Mouse (Mus musculus): Measurements from ENCODE around the gene Ap1b1.

Ap1b1 gene

DNA sequence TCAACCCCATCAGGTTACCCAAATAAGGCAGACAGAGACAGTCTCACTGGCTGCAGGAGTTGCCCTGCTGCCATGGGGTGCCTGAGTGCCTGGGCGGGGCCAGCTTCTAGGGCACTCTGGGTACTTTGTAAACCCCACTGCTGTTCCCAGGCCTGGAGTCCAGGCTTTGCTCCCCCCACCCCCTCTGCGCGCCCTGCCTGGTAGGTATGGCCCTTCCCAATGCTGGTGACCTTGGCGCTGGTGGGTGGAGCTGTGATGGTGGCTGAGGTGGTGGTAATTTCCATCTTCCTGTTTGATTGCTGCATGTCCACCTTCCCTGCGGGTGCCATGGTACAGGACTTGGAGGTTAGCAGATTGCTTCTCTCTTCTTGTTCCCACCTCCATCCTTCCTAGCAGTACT is 54.0 kb downstream of the Ap1b1 start:
- no peak for DNase-seq

DNA sequence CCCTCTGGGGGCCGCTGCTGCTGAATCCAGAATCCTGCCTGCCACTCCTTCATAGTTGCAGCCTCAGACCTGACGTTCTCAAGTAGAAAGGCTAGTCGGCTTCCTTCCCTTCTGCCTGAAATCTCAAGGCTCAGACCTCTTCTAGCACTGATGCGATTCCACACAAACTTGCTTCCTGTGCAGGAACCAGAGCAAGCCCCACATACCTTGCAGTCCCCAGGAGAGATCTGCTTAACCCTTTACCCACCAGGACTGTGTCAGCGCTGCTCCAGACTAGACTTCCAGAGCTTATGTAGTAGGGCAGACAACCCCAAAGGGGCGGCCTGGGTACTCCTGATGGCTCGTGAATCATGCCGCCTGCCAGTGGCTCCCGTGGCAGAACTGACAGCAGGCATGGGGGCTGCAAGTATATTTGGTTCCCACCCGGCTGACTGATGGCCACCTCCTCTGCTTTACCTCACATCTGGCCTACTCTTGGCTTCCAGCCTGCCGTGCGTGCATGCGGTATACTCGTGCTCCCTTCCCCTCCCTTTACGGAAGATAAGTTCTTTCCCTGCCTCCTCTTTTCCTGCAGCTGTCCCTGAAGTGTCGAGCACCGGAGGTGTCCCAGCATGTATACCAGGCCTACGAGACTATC is 54.6 kb downstream of the Ap1b1 start:
- DNase-seq: no peak

DNA sequence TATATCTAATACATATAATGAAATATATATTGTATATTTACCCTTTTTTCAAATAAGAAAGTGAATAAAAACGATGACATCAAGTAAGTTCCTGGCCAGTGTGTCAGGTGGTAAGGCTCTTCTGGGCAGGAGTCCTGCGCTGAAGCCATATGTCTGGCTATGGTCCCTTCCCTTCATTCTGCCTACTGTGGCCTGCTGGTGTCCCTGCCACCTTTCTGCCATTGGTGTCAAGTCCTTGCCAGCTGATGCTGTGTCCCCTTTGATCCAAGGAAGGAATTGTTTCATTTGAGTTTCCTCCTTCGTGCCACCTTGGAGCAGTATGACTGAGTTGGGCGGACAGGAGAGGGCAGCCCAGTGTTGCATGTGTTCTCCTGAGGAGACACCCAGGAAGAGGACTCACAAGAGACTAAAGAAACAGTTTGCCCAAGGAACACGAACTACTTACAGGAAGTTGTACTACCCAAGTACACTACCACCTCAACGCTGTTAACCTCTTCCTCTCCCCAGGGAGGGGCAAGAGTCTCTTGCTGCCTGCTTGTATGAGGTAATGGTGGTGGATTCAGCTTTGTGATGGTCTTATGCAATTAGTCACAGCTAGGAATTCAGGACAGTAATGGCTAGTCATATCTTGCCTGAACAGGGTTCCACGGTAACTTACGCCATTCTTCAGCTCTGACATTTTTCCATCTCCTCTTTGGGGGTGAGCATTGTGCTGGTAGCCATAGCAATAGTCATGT is 56.2 kb downstream of the Ap1b1 start:
- peak; percentile 62 for DNase-seq

DNA sequence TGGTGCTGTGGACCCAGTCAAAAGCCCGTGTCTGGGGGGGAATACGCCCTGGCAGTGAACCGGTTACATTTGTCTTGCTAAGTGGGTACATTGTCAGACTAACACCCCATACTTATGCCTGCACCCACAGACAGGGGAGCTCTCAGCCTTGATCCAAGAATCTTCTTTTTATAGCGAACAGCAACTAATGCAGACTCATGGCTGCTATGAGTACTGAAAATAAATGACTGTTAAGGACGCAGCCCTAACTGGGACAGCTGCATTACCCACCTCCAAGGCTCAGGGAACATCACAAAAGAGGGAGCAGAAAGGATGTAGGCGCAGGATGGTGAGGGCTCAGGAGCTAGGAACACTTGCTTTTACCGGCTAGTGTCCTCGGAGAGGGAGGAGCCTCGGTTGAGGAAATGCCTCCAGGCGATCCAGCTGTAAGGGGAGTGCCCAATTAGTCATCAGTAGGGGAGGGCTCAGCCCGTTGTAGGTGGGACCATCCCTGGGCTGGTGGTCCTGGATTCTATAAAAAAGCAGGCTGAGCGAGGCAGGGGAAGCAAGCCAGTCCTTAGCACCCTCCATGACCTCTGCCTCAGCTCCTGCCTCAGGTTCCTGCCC is 59.8 kb downstream of the Ap1b1 start:
- DNase-seq: no peak

DNA sequence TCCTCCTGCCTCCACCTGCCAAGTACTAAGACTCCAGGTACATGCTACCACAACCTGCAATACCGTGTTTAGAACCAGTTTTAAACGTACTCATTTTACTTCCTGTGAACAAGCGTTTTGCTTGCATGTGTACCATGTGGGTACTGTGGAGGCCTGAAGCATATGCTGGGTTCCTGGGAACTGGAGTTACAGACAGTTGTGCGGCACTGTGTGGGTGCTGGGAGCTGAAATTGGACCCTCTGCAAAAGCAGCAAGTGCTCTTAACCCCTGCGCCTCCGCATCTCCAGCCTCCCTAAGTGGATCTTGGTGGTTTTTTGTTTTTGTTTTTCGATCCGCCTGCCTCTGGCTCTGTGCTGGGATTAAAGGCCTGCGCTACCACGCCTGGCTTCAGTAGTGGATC is 65.0 kb downstream of the Ap1b1 start:
- DNase-seq: no peak

DNA sequence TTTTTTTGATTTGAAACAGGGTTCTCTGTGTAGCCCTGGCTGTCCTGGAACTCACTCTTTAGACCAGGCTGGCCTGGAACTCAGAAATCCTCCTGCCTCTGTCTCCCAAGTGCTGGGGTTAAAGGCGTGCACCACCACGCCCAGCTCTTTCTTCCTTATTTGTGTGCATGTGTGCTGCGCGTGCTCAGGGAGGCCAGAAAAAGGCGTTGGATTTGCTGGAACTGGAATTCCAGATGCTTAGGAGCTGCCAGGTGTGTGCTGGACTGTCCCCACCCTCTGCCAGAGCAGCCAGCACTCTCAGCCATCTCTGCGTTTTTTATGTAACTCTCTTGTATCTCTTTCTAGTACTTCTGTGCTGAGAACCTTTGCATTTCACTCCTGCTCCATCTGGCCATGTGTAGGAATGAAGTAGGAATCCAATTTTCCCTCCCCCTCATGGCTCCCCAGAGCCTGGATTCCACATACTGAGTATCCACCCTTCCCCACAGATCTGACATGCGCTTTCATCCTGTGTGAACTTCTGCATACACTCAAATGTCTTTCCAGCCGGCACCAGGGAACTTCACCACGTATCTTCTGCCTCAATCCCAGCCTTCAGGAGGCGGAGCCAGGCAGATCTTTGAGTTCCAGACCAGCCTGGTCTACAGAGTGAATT is 65.7 kb downstream of the Ap1b1 start:
- DNase-seq: no peak

DNA sequence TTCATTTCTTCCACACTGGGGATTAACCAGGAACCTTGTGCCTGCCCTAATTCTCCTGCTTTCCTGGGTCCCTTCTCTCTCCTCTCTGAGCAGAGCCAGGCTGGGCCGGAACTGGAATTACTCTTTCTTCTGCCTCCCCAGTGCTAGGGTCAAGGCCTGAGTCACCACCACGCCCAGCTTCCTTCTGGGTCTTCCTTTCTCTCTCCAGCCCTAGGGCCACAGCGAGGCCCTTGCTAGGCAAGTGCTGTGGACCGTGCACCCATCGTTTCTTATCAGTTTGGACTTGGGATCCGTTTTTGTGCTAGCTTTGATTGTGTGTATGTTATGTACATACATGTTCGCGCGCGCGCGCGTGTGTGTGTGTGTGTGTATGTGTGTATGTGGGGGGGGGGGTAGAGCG is 67.5 kb downstream of the Ap1b1 start:
- DNase-seq: no peak

DNA sequence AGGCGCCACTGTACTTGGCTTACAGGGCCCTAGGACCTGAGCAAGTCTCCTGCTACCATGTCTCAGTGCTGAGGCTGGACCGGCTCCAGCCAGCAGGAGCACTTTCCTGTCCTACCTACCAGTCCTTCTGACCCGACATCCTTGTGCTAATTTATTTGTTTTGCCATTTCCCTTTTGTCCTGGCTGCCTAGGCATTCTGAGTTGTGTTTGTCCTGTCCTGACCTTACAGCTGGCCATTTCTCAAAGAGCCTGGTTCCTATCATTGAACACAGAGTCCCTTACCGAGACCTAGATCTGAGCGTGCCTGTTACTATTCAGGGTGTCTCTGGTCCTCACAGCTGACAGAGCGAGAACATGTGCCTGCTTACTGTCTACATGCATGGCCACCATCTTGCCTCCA is 68.2 kb downstream of the Ap1b1 start:
- no peak for DNase-seq

DNA sequence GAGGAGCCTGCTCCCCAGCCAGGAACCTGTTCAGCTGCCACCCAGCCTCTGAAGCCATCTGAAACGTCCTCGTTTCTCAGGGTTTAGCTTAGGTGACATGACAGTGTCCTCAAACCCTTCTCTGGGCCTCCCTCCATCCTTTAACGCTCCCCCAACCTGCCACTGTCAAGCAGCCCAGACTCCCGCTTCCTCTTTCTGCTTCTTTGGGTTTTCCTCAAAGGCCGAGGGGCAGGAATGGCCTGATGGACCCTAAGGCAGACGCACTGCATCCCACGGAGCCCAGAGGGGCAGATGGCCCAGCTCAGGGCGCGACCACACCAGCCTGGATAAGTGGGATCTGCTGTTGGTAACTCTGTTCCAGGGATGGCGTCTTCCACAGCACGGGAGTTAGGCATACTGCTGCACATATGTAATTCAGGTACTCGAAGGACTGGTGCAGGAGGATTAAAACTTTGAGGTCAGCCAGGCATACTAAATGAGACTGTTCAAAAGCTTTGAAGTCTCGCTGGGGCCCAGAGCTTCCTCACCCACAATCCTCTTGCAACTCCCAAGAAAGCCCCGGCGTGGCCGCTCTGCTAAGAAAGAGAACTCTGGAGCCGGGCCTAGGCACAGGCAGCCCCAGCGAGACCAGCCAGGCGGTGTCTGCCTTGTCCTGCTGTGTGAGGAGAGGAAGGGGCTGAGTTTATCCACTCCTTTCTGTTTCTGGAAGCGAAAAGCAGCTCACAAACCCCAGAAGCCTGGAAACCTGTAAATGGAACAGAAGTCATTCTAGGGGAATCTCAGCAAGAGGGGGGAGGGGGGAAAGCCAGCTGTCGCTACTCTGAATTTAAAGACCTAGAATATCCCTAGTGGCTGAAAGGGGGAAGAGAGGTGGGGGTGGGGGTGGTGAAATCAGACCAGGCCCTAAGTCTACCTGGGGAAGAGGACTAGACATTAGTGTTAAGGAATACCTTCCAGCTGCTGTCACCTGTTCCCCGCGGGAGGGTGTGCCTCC is 69.6 kb downstream of the Ap1b1 start:
- DNase-seq: no peak

DNA sequence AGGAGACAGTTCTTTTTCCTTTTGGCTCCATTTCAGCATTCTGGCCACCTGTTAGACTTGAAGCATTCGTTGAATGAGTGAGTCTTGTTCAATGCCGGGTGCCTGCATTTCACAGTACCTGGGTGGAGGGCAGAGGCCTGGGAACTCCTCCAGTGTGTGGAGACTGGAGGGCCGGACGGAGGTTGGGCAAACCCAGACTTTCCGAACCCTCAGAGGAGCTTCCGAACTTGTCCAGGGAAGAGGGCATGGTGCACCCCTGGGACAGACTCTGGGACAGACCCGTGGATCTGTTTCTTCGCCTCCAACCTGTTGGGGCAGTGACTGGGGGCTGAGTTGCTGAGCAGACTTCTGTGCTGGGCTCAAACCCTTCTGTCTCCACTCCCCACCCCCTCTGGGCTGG is 70.4 kb downstream of the Ap1b1 start:
- DNase-seq: no peak

DNA sequence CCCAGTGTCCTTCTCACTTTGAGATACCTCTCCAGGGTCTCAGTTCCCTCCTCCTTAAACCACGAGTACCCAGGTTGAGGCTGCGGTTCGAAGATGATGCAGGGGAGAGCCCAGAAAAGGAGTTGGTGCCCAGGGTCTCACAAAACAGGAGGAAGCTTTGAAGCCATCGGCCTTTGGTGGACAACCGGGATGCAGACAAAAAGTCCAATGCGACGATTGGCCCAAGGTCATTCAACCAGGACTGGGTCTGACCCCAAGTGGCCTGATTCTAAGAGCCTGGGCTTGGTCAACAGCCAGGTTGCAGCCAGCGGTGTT is 70.9 kb downstream of the Ap1b1 start:
- DNase-seq: no peak

DNA sequence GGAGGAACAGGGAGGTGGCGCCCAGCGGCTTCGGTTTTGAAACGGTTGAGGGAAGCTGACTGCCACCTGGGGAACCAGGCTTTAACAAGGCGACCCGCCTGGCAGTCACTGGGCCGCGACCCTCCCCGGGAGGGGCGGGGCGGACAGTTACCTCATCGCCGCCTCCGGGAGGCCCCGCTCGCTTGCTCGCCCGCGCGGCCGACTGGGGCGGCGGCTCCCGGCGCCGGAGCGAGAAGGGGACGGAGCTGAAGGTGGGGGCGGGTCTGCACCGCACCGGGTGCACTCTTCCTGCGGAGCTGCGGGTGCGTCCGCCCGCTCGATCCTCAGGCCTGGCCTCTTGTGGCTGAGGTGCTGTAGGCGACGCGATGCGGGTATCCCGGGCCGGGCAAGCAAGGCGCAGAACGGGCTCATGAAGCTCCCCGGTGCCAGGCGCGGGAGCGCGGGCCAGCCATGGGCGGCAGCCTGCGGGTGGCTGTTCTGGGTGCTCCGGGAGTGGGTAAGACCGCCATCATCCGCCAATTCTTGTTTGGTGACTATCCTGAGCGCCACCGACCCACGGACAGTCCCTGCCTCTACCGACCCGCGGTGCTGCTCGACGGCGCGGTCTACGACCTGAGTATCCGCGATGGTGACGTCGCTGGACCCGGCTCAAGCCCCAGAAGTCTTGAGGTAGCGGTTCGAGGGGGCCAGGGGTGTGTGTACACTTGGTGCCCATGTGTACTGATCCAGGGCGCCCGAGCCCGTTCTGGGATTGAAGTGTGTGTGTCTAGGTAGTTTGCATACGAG is 71.4 kb downstream of the Ap1b1 start, which contains the start of gene Rasl10a:
Gene Rasl10a, plus strand, starts transcription at position 273 of the 786 bp plus-strand sequence.
- no peak for DNase-seq

DNA sequence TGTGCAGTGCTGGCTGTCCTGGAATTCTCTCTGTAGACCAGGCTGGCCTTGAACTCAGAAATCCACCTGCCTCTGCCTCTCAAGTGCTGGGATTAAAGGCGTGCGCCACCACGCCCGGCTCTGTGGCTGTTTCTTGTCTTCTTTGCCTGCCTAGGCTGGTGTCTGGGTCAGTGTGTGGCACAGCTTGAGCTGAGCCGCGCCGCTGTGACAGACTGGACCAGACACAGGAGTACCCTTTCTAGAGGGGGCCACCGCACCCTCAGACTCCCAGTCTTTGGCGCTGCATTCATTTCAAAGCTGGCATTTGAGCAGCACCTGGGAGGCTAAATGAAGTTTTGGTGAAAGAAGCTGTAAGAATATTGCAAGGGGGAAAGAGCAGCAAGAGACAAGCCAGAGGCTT is 72.2 kb downstream of the Ap1b1 start:
- no peak for DNase-seq

DNA sequence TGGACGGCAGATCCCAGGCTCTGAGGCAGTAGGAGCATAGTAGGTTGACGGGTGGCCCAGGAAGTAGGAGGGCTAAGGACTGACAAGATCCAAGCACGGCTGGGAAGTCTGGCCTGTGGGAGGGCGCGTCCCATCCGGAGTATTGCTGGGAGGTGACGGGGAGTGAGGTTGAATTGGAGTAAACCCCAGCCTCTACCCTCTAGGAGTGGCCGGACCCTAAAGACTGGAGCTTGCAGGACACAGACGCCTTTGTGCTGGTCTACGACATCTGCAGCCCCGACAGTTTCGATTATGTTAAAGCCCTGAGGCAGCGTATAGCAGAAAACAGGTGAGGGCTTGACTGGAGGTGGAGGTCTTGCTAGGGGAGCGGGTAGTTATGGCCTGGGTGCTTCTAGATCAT is 72.6 kb downstream of the Ap1b1 start:
- DNase-seq: no peak

DNA sequence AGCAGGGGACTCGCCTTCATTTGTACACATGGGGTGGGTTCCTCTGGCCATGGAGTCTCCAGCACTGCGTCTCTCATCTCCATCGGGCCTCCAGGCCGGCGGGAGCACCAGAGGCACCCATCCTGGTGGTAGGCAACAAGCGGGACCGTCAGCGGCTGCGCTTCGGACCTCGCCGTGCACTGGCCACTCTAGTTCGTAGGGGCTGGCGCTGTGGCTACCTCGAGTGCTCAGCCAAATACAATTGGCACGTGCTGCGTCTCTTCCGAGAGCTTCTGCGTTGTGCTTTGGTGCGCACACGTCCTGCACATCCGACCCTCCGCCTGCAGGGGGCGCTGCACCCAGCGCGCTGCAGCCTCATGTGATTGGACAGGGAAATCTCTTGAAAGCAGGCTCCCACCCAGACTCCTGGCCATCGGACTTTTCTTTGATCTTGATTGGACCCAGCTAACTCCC is 73.1 kb downstream of the Ap1b1 start:
- DNase-seq: no peak

DNA sequence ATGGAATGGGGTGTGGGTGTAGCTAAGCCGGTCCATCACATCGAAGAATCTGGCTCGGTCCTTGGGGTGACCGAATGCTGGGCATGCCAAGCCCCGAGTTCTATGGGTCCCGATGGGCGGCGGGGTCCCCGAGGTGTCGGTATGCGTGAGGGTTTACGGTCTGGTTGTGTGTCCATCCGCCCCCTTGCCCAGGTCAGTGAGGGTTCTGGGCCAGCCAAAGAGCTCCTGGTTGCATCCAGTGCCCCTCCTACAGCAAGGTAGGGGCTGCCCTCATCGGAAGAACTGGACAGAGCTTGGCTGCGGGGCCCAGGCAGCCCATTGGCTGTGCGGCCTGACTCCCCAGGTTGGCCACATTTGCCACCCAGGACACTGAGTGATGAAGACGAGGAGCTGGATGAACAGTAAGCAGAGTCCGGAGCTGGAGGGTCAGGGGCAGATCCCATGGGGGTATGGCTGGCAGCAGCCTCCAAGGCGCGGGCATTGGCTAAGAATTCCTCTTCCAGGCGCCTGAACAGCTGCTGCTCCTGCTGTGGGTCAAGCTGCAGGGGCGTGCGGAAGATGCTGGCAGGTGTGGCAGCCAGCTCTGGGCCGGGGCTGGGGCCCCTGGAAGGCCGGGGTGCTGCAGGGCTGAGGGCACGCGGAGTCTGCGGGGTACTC is 74.3 kb downstream of the Ap1b1 start:
- DNase-seq: no peak

DNA sequence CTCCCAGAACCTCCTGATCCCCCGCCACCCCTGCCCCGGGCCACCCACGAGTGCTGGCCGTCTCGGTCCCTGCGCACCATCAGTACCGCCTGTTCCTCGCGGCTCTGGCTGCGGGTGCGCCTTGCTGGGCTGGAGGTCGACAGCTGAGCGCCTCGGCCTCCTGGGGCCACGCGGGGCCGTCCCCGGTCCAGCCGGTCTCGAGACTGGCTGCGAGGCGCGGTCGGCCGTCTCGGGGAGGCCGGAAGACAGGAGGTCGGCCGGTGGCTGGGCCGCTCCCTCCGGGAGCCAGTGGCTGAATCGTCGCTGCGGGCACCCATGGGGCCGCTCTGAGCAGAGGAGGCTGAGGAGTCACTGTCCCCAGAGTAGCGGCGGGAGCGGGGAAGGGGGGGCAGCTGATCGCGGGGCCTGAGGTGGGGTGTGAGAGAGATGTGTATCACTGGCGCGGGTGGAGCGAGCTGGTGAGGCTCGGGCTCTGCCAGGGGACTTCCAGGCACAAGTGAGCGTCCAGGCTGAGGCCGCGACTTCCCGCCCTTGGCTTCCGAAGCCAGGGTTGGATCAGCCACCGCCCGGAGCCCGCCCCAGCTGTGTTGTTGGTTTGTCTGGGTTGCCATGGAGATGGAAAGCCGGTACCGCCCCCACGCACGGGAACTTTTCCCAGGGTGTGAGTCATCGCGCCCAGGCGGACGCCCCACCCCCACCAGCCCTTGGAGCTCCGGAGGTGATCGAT is 75.0 kb downstream of the Ap1b1 start:
- peak; percentile 75 for DNase-seq

DNA sequence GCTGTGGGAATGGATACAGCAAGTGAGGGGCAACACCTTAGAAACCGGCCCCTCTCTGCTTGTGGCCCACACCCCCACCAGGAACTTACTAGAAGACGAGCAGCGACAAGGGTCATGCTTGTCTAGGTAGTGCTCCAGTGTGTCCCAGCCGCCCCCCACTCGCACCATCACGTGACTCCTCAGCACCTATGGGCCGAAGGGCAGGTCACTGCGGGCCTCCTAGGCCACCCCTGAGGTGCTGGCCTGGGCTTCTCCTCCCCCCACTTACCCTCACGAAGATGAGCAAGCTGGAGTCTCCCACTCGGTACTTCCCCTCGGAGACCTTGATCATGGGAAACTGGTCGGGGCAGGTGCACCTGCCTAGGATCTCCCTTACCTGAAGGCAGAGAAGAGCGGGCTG is 75.7 kb downstream of the Ap1b1 start:
- DNase-seq: no peak

DNA sequence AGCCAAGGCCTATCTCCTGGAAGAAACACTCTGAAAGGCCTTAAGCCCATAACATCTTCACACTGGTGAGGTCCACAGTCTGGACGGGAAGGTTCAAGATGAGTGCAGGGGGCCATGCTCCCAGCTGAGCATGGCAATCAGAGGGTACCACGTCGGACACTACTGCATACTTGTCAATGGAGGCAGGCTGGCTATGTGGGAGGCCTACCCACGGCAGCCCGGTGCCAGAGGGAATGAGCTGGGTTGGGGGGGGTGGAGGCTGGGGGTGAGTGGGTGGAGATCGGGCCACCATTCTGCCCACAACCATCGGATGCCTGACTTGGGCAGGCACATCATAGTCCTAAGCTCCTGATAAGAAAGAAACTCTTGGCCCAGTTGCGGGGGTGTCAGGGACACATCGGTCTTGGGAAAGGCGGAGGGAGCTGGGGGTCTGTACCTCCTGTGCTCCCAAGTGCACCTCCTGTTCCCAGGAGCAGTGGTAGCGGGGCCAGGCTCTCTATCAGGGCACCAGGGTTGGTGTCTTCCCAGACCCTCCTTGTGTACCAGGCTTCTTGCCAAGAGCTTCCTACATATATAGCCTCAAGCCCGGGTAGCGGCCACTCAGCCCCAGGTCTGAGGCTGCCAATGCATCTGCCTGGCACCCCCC is 76.4 kb downstream of the Ap1b1 start:
- no peak for DNase-seq
